Mouse (Mus musculus): ENCODE results near the gene Gm11042.

Gm11042 gene

DNA sequence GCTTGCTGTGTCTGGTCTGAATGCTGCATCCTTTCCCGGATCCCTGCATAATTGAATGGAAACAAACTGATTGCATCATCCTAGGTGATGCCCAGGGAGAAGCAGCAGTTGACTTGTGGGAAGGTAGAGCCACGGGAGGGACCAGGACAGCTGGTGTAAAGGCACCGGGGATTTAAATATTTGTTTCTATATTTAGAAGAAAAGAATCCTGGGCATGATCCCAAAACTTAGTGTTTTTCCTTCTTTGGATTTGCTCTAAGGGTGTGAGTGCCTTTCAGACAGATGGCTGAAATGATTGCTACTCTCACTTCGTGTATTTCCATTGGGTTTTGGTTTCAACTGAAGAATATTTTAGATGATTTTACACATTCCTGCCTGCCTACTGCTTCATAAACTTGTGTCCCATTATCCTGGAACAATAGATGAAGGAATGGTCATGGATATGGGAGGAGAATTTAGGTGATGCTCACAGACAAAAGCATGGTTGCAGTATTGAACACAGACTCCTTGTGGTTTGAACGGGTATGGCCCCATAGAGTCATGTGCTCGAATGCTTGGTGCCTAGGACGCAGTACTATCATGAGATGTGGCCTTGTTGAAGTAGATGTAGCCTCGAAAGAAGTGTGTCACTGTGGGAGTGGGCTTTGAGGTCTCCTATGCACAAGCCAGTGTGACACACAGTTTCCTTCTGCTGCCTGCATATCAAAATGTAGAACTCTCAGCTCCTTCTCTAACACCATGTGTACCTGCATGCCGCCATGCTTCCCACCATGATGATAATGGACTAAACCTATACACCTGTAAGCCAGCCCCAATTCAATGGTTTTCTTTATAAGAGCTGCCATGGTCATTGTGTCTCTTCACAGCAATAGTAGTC lies 12.5 kb downstream of the Gm11042 start:
- no peak for TF ChIP-seq GATA4 (IDR thresholded peaks at IDR 0.05; ENCODE audit: insufficient replicate concordance, low read length)

GRCm38 (mm10) chr12:74301559-74301958 lies 14.6 kb downstream of the Gm11042 start:
- no peak for TF ChIP-seq GATA4 (IDR thresholded peaks at IDR 0.05; ENCODE audit: insufficient replicate concordance, low read length)

- no peak for TF ChIP-seq GATA4 (IDR thresholded peaks at IDR 0.05; ENCODE audit: insufficient replicate concordance, low read length)
These were observed 19.8 kb downstream of the Gm11042 start for GRCm38 (mm10) chr12:74296374-74296773.

DNA sequence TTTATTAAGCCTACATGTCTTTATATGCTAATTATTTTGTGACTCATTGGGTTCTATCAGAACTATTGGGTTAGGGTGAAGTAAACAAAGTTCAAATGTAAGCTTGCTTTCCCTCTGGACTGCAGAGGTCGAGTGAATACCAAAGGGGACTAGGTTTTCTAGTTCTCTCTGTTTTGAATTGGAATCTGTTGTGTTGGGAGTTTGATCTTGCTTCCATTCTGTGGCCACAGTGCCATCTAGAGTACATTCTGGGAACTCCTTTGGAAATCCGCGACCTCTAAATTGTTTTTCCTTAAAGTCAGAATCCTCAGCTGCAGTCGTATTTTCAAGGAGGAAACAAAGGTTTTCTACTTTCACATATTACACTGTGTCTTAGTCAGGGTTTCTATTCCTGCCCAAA lies 22.6 kb downstream of the Gm11042 start:
- TF ChIP-seq GATA4 (IDR thresholded peaks at IDR 0.05; ENCODE audit: insufficient replicate concordance, low read length), result no peak

DNA sequence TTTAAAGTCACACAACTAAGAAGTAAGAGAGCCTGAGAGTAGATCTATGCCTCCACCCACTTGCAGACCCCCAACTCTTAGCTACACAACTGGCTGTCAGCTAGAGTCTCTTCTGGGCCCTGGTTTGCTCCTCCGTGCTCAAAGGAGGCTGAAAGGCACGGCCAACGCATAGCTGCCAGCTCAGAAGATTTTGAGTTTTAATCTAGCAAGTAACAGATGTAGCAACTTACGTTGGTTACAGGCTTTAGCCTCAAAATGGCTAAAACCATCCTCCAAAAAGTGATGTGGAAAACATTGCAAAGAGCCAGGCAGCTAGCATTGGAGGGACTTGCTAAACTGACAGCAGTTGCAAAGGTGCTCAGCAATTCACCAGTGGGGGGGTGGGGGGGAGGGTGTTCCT lies 25.2 kb downstream of the Gm11042 start:
- TF ChIP-seq GATA4 (IDR thresholded peaks at IDR 0.05; ENCODE audit: insufficient replicate concordance, low read length), result no peak

DNA sequence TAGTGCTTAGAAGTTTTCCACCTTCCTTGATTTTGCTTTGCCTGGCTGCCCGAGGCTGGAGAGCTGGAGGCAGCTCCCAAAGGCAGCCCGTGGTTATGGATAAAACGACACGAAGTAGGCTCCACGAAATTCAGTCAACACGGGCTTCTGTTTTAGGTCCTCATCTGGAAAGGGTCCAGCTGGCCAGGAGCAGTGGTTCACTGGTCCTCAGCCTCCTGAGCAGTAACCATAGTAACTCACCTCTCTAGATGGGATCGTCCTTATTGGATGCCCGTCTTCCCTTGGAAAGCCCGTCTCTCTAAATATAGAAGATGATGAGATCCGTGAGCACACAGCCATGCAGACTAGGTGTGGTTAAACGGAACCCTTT lies 31.5 kb downstream of the Gm11042 start:
- no peak for TF ChIP-seq GATA4 (IDR thresholded peaks at IDR 0.05; ENCODE audit: insufficient replicate concordance, low read length)

DNA sequence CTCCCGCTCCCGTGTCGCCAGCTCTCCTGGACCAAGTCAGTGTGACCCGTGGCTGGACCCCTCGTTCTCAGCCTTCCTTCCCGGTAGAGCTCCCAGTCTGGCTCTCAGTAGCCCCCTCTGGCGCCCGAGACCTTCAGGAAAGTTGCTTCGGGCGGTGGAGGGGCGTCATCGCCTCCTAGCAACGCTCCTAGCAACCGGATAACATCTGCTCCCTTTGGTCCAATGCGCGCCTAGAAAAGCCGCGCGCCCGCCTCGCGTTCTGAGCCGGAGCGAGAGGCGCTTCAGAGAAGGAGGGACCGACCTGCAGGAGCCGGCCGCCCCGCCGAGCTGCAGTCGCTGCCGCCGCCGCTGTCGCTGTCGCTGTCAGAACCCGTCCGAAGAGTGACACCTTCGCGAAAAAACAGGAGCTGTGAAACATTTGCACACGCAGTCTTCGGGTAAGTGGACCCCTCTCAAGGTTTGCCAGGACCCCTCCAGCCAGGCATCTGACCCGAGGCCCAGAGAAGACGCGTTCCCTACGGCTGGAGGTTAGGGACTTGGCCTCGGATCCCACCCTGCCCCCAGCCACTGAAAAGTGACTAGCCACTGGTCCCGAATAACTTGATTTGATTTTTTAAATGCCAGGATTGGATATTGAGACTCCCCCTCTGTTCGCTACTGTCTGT lies 32.0 kb downstream of the Gm11042 start:
- TF ChIP-seq GATA4 (IDR thresholded peaks at IDR 0.05; ENCODE audit: insufficient replicate concordance, low read length), result no peak

GRCm38 (mm10) chr12:74282846-74283245 lies 33.3 kb downstream of the Gm11042 start:
- no peak for TF ChIP-seq GATA4 (IDR thresholded peaks at IDR 0.05; ENCODE audit: insufficient replicate concordance, low read length)

DNA sequence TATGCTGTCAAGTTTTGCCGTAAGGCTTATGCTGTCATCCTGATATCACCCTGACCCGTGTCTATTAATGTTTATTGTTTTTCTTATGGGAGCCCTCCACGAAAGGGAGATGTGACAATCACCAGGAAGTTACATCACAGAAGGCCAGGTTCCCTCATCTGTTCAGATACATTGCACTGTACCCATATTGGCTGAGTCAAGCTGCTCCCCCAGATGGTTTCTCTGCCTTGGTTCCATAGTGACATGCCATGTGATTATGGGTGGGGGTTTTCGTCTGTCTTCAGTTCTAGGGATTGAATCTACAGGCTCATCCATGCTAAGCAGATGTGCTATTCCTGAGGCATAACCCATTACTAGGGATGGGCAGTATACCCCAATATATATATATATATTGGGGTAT lies 34.8 kb downstream of the Gm11042 start:
- no peak for TF ChIP-seq GATA4 (IDR thresholded peaks at IDR 0.05; ENCODE audit: insufficient replicate concordance, low read length)

DNA sequence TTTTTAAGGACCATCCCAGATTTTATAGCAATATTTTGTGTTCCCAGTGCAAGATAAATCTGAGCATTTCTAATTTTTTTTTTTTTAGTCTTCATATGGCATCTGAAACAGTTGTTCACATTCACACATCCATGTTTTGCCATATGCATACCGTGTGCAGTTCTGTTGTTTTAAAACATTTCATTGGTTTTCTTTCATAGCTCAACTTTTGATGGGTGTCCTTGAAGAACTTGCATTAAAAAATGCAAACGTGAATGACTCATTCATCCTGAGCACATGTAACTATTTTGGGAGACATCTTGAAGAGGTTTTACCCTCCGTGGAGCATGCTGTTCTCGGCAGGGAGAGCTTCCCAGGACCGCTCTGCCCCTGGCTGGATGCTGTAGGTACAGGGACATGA lies 38.9 kb downstream of the Gm11042 start:
- TF ChIP-seq GATA4 (IDR thresholded peaks at IDR 0.05; ENCODE audit: insufficient replicate concordance, low read length), result no peak

DNA sequence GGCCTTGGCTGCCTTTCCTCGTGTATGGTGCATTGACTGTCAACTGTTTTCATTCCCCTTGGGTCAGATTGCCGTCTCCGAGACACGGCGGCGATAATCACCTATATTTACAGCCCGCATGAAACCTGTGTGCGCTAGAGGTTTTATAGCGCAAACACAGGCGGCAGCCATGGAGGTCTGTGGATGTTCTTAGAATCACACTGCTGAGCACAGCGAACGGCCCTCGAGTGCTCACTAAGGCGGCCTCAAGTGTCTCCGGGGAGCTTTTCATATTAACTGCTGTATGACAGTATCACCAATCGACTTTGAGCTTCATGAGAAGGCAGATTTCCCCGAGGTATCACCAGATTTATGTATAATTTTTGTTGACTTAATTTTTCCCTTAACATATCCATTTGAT lies 43.6 kb downstream of the Gm11042 start:
- TF ChIP-seq GATA4 (IDR thresholded peaks at IDR 0.05; ENCODE audit: insufficient replicate concordance, low read length), result no peak

DNA sequence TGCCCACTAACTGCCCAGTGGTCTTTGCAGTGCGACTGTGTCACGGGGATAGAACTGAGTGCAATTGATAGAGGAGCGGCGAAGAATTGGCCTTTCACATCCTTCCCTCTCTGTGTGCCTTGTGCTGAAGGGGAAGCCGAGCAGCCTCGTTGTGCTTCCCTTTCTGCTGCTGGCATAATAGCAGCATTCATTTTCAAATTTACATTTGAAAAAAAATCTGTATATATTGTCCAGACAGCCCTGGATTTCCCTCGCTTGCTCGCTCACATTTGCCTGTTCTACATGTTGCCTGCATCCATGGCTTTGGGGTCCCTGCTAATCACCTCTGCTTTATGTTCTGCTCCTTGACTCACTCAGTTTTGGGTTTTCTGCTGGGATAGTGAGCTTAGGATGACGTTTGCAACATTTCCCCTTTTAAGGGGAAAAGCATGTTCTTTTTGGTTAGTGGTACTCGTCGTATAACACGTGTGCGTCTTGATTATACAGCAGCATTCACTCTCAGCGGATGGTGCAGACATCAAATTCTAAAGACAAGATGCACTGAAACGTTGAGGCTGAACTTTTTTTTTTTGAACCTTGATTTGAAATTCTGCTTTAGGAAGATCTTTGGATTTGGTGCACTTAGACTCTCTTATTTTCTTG lies 47.4 kb downstream of the Gm11042 start:
- TF ChIP-seq GATA4 (IDR thresholded peaks at IDR 0.05; ENCODE audit: insufficient replicate concordance, low read length), result no peak

GRCm38 (mm10) chr12:74267049-74267448 lies 49.1 kb downstream of the Gm11042 start:
- no peak for TF ChIP-seq GATA4 (IDR thresholded peaks at IDR 0.05; ENCODE audit: insufficient replicate concordance, low read length)

All from liver, adult (tissue).